Mouse (Mus musculus) midbrain, embryonic 13.5 days (tissue): ENCODE results near the gene Trim60. TPM values are rescaled to one million over a fixed set of nuclear protein-coding genes. Genes with fewer than 3 reads are reported as not detected.

Experiments
- ATAC-seq: fragments of 200-750 bp; cut with Nextera tagmentation; 2 replicates; pipeline ENCODE4 v1.8.0; 2017; ENCODE audit warnings: mild to moderate bottlenecking, moderate TSS enrichment, moderate library complexity
- H3K27ac ChIP-seq: fragments of 300-500 bp; sonication (generic); 2 replicates; pipeline ENCODE4 v1.5.1; 2015; ENCODE audit warnings: inconsistent platforms, mild to moderate bottlenecking, moderate library complexity
- H3K27me3 ChIP-seq: fragments of 300-500 bp; sonication (generic); 2 replicates; pipeline ENCODE4 v1.6.1; 2015; ENCODE audit warnings: mild to moderate bottlenecking, inconsistent platforms
- H3K36me3 ChIP-seq: fragments of 300-500 bp; sonication (generic); 2 replicates; pipeline ENCODE4 v1.6.1; 2015; ENCODE audit warnings: mild to moderate bottlenecking, inconsistent platforms
- H3K4me1 ChIP-seq: fragments of 300-500 bp; sonication (generic); replicated peaks from 2 replicates; pipeline ENCODE4 v1.6.1; 2015; ENCODE audit warnings: inconsistent platforms
- H3K4me2 ChIP-seq: fragments of 300-500 bp; sonication (generic); replicated peaks from 2 replicates; pipeline ENCODE4 v1.6.1; 2015; ENCODE audit warnings: moderate library complexity, mild to moderate bottlenecking, inconsistent platforms
- H3K4me3 ChIP-seq: fragments of 300-500 bp; sonication (generic); replicated peaks from 2 replicates; pipeline ENCODE4 v1.5.1; 2015; ENCODE audit warnings: mild to moderate bottlenecking, inconsistent platforms
- H3K9ac ChIP-seq: fragments of 300-500 bp; sonication (generic); replicated peaks from 2 replicates; pipeline ENCODE4 v1.6.1; 2015; ENCODE audit warnings: mild to moderate bottlenecking, inconsistent platforms
- H3K9me3 ChIP-seq: fragments of 300-500 bp; sonication (generic); 2 replicates; pipeline ENCODE4 v1.6.1; 2016; ENCODE audit warnings: mild to moderate bottlenecking, inconsistent platforms
- WGBS: fragments of 180-500 bp; shearing (Covaris S2); methylation state at CpG from one replicate; pipeline ENCODE4 v1.1.7; 2015; 5-methylcytosine and 5-hydroxymethylcytosine counted together
- polyA plus RNA-seq: library from polyadenylated mRNA; unstranded; fragments of >200 nt; fragmentation: Nextera tagmentation; extraction: Ambion mirVana; gene quantifications from 2 replicates; pipeline ENCODE4 v1.2.1, GENCODE M21; 2015

Trim60 gene
- polyA plus RNA-seq, 1 experiment from 2014 or later: not detected

GRCm38 (mm10) chr8:64983150-64983897 is 35.1 kb downstream of the Trim60 start:
- no peak for ATAC-seq
- H3K9me3 ChIP-seq: no peaks in the 10 kb centered on the region
- H3K4me1 ChIP-seq: no peaks in the 10 kb centered on the region
- H3K27ac ChIP-seq: no peak overlapping the region
- no peaks in the 10 kb centered on the region for H3K27me3 ChIP-seq
- 75% methylated on average over 20 of the region's 20 CpGs for WGBS
- H3K36me3 ChIP-seq: no peaks in the 10 kb centered on the region
- H3K9ac ChIP-seq: no peak overlapping the region
- H3K4me2 ChIP-seq: no peak overlapping the region
- no peak overlapping the region for H3K4me3 ChIP-seq

- H3K36me3 ChIP-seq: peaks cover 33% of the 10 kb centered on the region
- no peaks in the 10 kb centered on the region for H3K27me3 ChIP-seq
- ATAC-seq: no peak
- H3K4me3 ChIP-seq: no peak overlapping the region
- no peak overlapping the region for H3K27ac ChIP-seq
- no peak overlapping the region for H3K4me2 ChIP-seq
- no peaks in the 10 kb centered on the region for H3K9me3 ChIP-seq
- H3K9ac ChIP-seq: no peak overlapping the region
- H3K4me1 ChIP-seq: no peaks in the 10 kb centered on the region
Measured at GRCm38 (mm10) chr8:64962836-64963235, 55.5 kb downstream of the Trim60 start.

- peaks cover 23% of the 10 kb centered on the region for H3K36me3 ChIP-seq
- no peak for ATAC-seq
- no peak overlapping the region for H3K4me2 ChIP-seq
- H3K9me3 ChIP-seq: no peaks in the 10 kb centered on the region
- H3K4me3 ChIP-seq: no peak overlapping the region
- H3K9ac ChIP-seq: no peak overlapping the region
- H3K4me1 ChIP-seq: no peaks in the 10 kb centered on the region
- 94% methylated on average over 9 of the region's 9 CpGs for WGBS
- H3K27ac ChIP-seq: no peak overlapping the region
- H3K27me3 ChIP-seq: no peaks in the 10 kb centered on the region
Measured at GRCm38 (mm10) chr8:64959025-64959424, 59.4 kb downstream of the Trim60 start.

- no peak overlapping the region for H3K27ac ChIP-seq
- no peak overlapping the region for H3K4me3 ChIP-seq
- no peak for ATAC-seq
- no peak overlapping the region for H3K4me2 ChIP-seq
- peaks cover 3% of the 10 kb centered on the region; the same call in 1 of the 2 replicates for H3K4me1 ChIP-seq
- H3K27me3 ChIP-seq: no peaks in the 10 kb centered on the region
- no peak overlapping the region for H3K9ac ChIP-seq
- no peaks in the 10 kb centered on the region for H3K9me3 ChIP-seq
- 80% methylated on average over 6 of the region's 6 CpGs for WGBS
- peaks cover 8% of the 10 kb centered on the region; the same call in 1 of the 2 replicates for H3K36me3 ChIP-seq
Measured at GRCm38 (mm10) chr8:64952101-64952500, 66.3 kb downstream of the Trim60 start.

Other genes with a start within 250 kb of the Trim60 start
- 17.2 and 20.7 TPM in 2 replicates for gene Klhl2, start 168.6 kb downstream of the Trim60 start, polyA plus RNA-seq
- 20.8 and 21.4 TPM in 2 replicates for gene Tmem192, start 71.4 kb downstream of the Trim60 start, polyA plus RNA-seq
- not detected in 2 replicates for gene Trim75, start 30.8 kb downstream of the Trim60 start, polyA plus RNA-seq
- gene Trim61, start 61 bp downstream of the Trim60 start, polyA plus RNA-seq: not detected in 2 replicates
- gene Apela, start 18.8 kb upstream of the Trim60 start, polyA plus RNA-seq: 1.3 and 1.7 TPM in 2 replicates
- not detected in 2 replicates for gene Gm10663, start 56.4 kb upstream of the Trim60 start, polyA plus RNA-seq
- not detected in 2 replicates for gene BC030870, start 111.0 kb upstream of the Trim60 start, polyA plus RNA-seq